Mouse (Mus musculus): ENCODE results near the gene Tsen15. TPM values are rescaled to one million over a fixed set of nuclear protein-coding genes. Genes with fewer than 3 reads are reported as not detected.
A peak's percentile ranks its signal among the peaks of the same experiment; 100 is the strongest.
"Not testable (repeated sequence)": the region's sequence is repeated elsewhere in the genome, so short reads cannot be mapped to it uniquely, and the experiment has no call there.

Gene Tsen15
- polyA plus RNA-seq, 3 experiments from 2014 or later = 14.8 to 17.5 (median 15.4) TPM

DNA sequence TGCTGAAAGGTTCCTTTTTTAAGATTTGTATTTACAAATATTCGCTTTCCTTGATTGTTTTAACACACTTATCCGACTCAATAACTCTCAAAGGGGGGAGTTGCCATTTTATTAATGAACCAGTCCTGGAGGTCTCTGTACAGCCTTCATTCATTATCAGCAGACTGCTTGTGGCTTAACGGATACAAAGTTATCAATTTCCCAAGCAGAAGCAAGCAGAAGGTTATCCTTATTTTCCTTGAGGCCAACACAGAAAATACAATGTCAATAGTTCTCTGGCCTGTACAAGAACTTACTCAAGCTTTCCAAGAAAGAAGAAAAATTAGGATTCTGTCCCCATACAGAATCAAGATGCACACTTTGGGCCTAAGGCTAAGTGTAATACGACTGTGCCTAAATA is 795 bp downstream of the Tsen15 start:
- not testable (repeated sequence) for ATAC-seq

DNA sequence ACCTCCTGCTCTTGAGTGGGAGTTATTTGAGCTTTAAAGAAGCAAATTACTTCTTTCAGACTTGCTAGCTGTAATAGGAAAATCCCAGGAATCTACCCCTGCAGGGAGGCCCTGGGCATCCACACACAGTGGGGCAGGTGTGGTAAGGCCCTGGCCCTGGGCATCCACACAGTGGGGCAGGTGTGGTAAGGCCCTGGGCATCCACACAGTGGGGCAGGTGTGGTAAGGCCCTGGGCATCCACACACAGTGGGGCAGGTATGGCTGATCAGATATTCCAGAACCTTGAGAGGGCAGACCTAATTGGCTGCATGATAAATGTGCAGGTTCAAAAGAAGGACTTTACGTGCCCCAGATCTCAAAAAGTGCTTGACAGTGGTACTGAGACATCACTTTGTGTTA is 1.9 kb downstream of the Tsen15 start:
- no peak for ATAC-seq

DNA sequence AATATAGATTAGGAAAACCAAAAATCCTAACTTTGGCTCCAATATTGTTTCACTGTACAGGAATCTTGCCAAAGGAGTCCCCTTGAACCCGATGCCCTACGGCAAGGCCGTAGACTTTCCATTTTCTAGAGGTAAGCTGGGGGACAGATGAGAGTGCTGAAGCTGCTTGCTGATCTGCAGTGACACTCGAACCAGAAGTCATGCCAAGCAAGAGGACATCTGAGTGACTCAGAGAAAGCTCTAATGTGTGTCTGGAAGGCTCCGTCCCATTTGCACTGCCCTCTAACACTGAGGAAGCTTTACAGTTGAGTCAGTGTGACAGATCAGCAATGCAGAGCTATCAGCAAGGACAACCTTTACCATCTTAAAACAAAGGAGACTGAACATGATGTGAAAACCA is 8.2 kb downstream of the Tsen15 start:
- no peak for ATAC-seq

DNA sequence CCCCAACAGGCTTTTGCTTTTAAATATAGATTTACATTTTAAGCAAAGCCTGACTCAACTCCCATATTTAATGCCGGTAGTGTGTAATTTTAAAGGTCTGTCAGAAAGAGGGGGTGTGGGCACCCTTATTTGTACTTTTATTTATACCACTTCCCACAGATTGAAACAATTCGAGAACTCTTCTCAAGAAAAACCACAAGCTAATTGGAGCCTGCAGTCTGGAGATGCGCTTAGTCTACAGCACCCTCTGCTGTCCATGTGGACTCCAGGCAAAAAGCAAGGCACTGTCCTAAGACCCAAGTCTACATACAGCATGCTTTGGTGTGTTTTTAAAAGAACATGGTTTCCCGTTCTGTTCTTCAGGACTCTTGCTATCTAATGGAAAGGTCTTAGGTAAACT is 17.3 kb downstream of the Tsen15 start:
- peak; percentile 84 for ATAC-seq

DNA sequence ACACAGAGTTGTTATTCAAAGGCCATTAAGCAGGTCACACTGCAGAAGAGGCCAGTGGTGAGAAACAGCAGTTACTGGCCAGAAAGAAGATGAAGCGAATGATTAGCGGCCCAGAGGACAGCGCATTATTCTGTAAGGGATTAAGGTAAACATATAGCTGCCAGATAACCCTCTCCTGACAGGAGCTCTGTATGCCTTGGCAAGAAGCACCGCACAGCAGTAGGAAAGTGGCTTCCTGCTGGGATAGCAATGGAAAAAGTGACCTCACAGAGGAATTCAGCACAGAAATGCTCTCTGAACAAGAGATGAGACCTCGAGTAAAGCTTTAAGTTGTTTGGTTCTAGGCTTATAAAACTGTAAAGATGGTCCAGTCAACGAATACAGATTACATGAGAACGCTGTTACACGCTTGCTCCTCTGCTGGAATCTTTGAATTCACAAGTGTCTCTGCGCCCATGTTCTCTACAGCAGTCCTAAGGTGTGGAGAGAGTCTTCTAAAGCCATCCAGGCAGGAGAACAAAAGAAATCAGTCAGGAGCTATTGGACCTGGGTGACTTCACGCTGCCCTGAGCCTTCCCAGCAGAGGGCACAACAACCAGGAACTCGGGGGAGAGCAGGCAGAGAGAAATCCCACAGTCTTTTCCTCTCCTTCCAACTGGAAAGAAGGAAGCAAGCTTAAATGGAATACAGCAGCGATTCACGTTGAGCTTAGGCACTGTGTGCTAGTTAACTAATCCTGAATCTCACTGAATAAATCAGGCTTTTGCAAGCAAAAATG is 18.0 kb downstream of the Tsen15 start:
- ATAC-seq = no peak

DNA sequence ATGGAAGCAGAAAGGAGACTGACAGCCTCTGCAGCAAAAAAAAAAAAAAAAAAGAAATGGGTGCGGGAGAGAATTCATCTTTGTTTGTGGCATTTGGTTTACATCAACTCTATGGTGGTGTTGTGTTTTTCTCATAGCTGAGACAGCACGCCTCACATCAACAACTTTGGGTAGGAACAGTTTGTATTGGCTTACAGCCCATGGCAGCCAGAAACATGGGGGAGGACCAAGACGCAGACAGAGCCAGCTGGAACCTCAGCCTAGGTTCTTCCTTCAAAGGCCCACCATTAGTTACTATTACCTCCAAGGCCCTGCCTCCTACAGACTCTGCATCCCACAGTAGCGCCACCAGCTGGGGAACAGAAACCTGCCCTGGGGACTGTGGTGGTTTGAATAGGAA is 29.8 kb downstream of the Tsen15 start:
- ATAC-seq = no peak

DNA sequence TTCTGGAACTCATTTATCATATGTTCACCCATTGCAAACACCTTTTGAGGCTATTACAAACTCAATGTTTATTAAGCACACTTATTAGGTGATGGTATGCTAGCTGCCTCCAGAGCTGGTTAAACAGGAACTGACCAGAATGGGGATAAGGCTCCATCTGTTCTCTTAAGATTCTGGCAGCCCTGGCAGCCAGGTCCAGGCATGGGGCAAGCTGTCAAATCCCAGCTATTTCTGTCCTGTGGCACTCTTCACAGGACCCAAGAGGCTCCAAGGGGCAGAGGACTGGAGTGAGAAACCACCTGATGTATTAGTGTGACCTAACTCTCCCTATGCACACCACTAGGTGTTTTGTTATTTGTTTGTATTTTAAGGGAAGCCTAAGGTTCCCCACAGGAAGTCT is 38.5 kb downstream of the Tsen15 start:
- no peak for ATAC-seq

DNA sequence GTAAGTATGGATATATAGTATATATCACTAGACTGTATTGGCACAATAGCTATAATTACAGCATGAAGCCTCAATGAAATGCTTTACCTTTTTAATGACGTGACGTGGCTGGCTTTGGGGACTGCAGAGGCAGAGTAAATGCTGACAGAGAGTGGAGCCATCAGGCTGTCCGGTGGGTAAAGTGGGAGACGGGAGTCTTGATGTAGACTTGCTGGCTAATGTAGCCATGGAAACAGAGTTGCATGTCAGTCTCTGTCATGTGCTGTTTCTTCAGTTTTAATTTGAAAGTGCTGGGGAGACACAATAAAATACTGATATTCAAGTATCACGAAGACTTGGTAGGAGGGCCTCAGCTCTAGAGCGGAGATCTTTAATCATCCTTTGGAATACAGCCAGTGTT is 62.5 kb downstream of the Tsen15 start:
- ATAC-seq = no peak

Other genes with a start within 250 kb of the Tsen15 start
- not detected for gene Colgalt2, start 13.1 kb upstream of the Tsen15 start, polyA plus RNA-seq (2017; shearing (Covaris generic))